Mouse (Mus musculus): ENCODE measurements around the gene Shank2. TPM values are rescaled to one million over a fixed set of nuclear protein-coding genes. Genes with fewer than 3 reads are reported as not detected.
A peak's percentile ranks its signal among the peaks of the same experiment; 100 is the strongest.

Shank2 gene
- total RNA-seq, 1 experiment from 2014 or later, result 11.8 TPM

GRCm38 (mm10) chr7:144030796-144031195 is 29.1 kb downstream of the Shank2 start:
- DNase-seq, result no peak

GRCm38 (mm10) chr7:144031611-144032010 is 29.9 kb downstream of the Shank2 start:
- no peak for DNase-seq

- no peak for DNase-seq
Observed at GRCm38 (mm10) chr7:144037541-144037940, 35.8 kb downstream of the Shank2 start.

GRCm38 (mm10) chr7:144037966-144038669 is 36.4 kb downstream of the Shank2 start:
- DNase-seq, result peak; percentile 79

- no peak for DNase-seq
Observed at GRCm38 (mm10) chr7:144038741-144039140, 37.0 kb downstream of the Shank2 start.

- no peak for DNase-seq
Observed at GRCm38 (mm10) chr7:144040328-144040727, 38.6 kb downstream of the Shank2 start.

GRCm38 (mm10) chr7:144052076-144052475 is 50.3 kb downstream of the Shank2 start:
- DNase-seq, result peak; percentile 61

GRCm38 (mm10) chr7:144055188-144055587 is 53.5 kb downstream of the Shank2 start:
- DNase-seq, result no peak

GRCm38 (mm10) chr7:144055702-144056531 is 54.2 kb downstream of the Shank2 start:
- no peak for DNase-seq

- no peak for DNase-seq
Observed at GRCm38 (mm10) chr7:144070162-144070949, 68.6 kb downstream of the Shank2 start.

- no peak for DNase-seq
Observed at GRCm38 (mm10) chr7:144072219-144072618, 70.5 kb downstream of the Shank2 start.

- DNase-seq, result no peak
Observed at GRCm38 (mm10) chr7:144072856-144073255, 71.1 kb downstream of the Shank2 start.

- DNase-seq, result peak; percentile 75
Observed at GRCm38 (mm10) chr7:144074718-144075117, 73.0 kb downstream of the Shank2 start.

GRCm38 (mm10) chr7:144078661-144079060 is 76.9 kb downstream of the Shank2 start:
- peak; percentile 18 for DNase-seq

GRCm38 (mm10) chr7:144079861-144080260 is 78.1 kb downstream of the Shank2 start:
- no peak for DNase-seq

GRCm38 (mm10) chr7:144081448-144081847 is 79.7 kb downstream of the Shank2 start:
- DNase-seq, result peak; percentile 23

GRCm38 (mm10) chr7:144081963-144082362 is 80.2 kb downstream of the Shank2 start:
- DNase-seq, result peak; percentile 12

- no peak for DNase-seq
Observed at GRCm38 (mm10) chr7:144087277-144087676, 85.5 kb downstream of the Shank2 start.

GRCm38 (mm10) chr7:144094132-144094531 is 92.4 kb downstream of the Shank2 start:
- DNase-seq, result no peak

GRCm38 (mm10) chr7:144097314-144097713 is 95.6 kb downstream of the Shank2 start:
- DNase-seq, result peak; percentile 18

GRCm38 (mm10) chr7:144102222-144102980 is 100.7 kb downstream of the Shank2 start:
- DNase-seq, result no peak

- DNase-seq, result no peak
Observed at GRCm38 (mm10) chr7:144105952-144106351, 104.2 kb downstream of the Shank2 start.

All from adrenal gland, postnatal 25 days (tissue).